Mouse (Mus musculus): ENCODE measurements around the gene Ugt1a9. TPM values are rescaled to one million over a fixed set of nuclear protein-coding genes. Genes with fewer than 3 reads are reported as not detected.
"Not testable (repeated sequence)": the region's sequence is repeated elsewhere in the genome, so short reads cannot be mapped to it uniquely, and the experiment has no call there.

Gene Ugt1a9
- polyA plus RNA-seq, 1 experiment from 2014 or later = not detected

DNA sequence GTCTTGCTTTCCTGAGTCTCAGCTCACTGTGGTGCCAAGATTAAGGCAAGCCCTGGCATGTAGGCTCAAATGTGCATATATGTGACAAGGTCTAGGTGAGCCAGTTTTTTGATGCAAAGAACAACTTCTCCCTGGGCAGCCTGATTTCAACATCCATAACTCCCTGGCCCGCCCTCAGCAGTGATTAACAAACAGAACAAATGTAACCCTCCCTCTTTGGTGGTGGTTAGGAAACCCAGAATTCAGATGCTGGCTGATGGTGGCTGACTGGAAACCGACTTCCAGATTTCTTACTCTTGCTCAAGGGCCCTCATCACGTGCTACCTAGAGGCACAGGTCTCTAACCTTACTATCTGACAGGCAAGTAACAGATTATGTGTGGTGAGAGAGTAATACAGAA is 32.4 kb downstream of the Ugt1a9 start, which contains the start of gene Ugt1a6b:
Ugt1a6b (plus strand) TSS at position 234 of the 400 bp plus-strand sequence.
- H3K4me1 ChIP-seq (replicated peaks; ENCODE audit: control insufficient read depth, insufficient read depth, low read length); H3K4me3 ChIP-seq (ENCODE audit: low read depth, low read length): not testable (repeated sequence)

GRCm38 (mm10) chr1:88103697-88104468 is 33.3 kb downstream of the Ugt1a9 start:
- ATAC-seq (replicated peaks; ENCODE audit: low FRiP score); H3K4me1 ChIP-seq (replicated peaks; ENCODE audit: control insufficient read depth, insufficient read depth, low read length); H3K36me3 ChIP-seq (ENCODE audit: control insufficient read depth, insufficient read depth, low read length); H3K27ac ChIP-seq (ENCODE audit: low read depth, low read length); H3K27me3 ChIP-seq (replicated peaks; ENCODE audit: control insufficient read depth, insufficient read depth, low read length); H3K4me3 ChIP-seq (ENCODE audit: low read depth, low read length); H3K4me2 ChIP-seq; H3K9ac ChIP-seq (ENCODE audit: low read depth, low read length); DNase-seq (ENCODE audit: low spot score); H3K9me3 ChIP-seq (ENCODE audit: control insufficient read depth, low read length): not testable (repeated sequence)
- WGBS = 81% methylated on average over 4 of the region's 5 CpGs

More for the DNA sequence above, 32.4 kb downstream of the Ugt1a9 start, which contains the start of gene Ugt1a6b:
- H3K36me3 ChIP-seq (ENCODE audit: control insufficient read depth, insufficient read depth, low read length); H3K27me3 ChIP-seq (replicated peaks; ENCODE audit: control insufficient read depth, insufficient read depth, low read length); H3K9ac ChIP-seq (ENCODE audit: low read depth, low read length); ATAC-seq (replicated peaks; ENCODE audit: low FRiP score); H3K9me3 ChIP-seq (ENCODE audit: control insufficient read depth, low read length); H3K27ac ChIP-seq (ENCODE audit: low read depth, low read length); H3K4me2 ChIP-seq; DNase-seq (ENCODE audit: low spot score): not testable (repeated sequence)
- WGBS = 22% methylated on average over 3 of the region's 3 CpGs

DNA sequence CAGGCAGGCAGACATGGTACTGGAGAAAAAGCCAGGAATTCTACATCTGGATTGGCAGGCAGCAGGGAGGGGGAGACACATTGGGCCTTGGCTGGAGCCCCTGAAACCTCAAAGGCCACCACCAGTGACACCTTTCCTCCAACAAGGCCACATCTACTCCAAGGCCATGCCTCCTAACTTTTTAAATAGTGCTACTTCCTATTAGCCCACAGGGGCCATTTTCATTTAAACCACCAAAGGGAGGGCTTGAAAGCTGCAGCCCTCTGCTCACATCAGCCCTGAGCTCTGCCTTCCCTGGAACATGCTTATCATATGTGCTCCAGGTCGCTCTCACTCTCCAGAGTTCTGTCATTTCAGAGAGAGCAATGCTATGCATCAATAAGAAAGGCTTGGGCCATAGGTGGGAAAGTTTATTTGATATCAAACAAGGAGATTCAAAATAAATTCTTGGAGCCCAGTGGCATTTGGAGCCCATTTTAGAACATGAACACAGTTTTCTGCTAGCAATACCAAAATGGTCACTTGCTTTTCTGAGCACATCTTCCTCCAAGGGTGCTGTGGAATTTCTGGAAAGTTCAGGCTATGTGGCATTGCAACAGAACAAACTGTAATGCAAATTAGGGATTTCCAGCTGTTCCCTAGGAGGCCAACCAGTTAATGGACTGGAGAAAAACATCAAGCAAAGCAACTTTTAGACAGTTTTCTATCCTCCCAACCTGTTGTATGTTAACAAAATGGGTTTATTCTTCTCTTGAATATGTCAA is 34.2 kb downstream of the Ugt1a9 start:
- Histone ChIP-seq H3K9ac (ENCODE audit: low read depth, low read length) (no peak overlapping the region), H3K9me3 (ENCODE audit: control insufficient read depth, low read length) (no peaks in the 10 kb centered on the region), H3K4me1 (replicated peaks; ENCODE audit: control insufficient read depth, insufficient read depth, low read length) (no peaks in the 10 kb centered on the region), H3K4me2 (no peak overlapping the region), H3K27ac (ENCODE audit: low read depth, low read length) (no peak overlapping the region), H3K4me3 (ENCODE audit: low read depth, low read length) (no peak overlapping the region), H3K36me3 (ENCODE audit: control insufficient read depth, insufficient read depth, low read length) (no peaks in the 10 kb centered on the region), H3K27me3 (replicated peaks; ENCODE audit: control insufficient read depth, insufficient read depth, low read length) (no peaks in the 10 kb centered on the region)
- ATAC-seq (replicated peaks; ENCODE audit: low FRiP score) (no peak), DNase-seq (ENCODE audit: low spot score) (no peak)
- WGBS = 76% methylated on average over 1 of the region's 1 CpGs

DNA sequence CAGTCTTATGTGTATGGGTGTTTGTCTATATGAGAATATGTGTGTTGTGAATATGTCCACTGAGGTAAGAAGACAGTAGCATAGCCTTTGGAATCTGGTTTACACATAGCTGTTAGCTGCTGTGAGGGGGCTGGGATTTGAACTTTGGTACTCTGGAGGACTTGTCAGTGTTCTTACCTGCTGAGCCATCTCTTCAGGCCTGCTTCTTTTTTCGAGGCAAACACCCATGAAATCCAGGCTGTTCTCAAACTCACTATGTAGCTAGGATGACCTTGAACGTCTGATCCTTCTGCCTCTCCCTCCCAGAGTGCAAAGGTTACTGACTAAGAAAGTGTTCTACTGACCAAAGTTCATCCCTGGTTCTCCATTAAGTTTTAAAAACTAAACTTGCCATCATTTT is 35.1 kb downstream of the Ugt1a9 start:
- Histone ChIP-seq H3K9ac (ENCODE audit: low read depth, low read length) (no peak overlapping the region), H3K4me3 (ENCODE audit: low read depth, low read length) (no peak overlapping the region), H3K4me1 (replicated peaks; ENCODE audit: control insufficient read depth, insufficient read depth, low read length) (no peaks in the 10 kb centered on the region), H3K9me3 (ENCODE audit: control insufficient read depth, low read length) (no peaks in the 10 kb centered on the region), H3K27ac (ENCODE audit: low read depth, low read length) (no peak overlapping the region), H3K27me3 (replicated peaks; ENCODE audit: control insufficient read depth, insufficient read depth, low read length) (no peaks in the 10 kb centered on the region), H3K4me2 (no peak overlapping the region), H3K36me3 (ENCODE audit: control insufficient read depth, insufficient read depth, low read length) (no peaks in the 10 kb centered on the region)
- DNase-seq (ENCODE audit: low spot score) (no peak), ATAC-seq (replicated peaks; ENCODE audit: low FRiP score) (no peak)
- 43% methylated on average over 2 of the region's 2 CpGs for WGBS

GRCm38 (mm10) chr1:88109027-88109557 is 38.5 kb downstream of the Ugt1a9 start:
- DNase-seq (ENCODE audit: low spot score); H3K9ac ChIP-seq (ENCODE audit: low read depth, low read length); H3K4me1 ChIP-seq (replicated peaks; ENCODE audit: control insufficient read depth, insufficient read depth, low read length); H3K36me3 ChIP-seq (ENCODE audit: control insufficient read depth, insufficient read depth, low read length); H3K4me2 ChIP-seq; H3K27me3 ChIP-seq (replicated peaks; ENCODE audit: control insufficient read depth, insufficient read depth, low read length); H3K27ac ChIP-seq (ENCODE audit: low read depth, low read length); H3K4me3 ChIP-seq (ENCODE audit: low read depth, low read length); H3K9me3 ChIP-seq (ENCODE audit: control insufficient read depth, low read length): not testable (repeated sequence)
- peak; percentile 93 for ATAC-seq (replicated peaks; ENCODE audit: low FRiP score)
- WGBS = 69% methylated on average over 2 of the region's 2 CpGs

DNA sequence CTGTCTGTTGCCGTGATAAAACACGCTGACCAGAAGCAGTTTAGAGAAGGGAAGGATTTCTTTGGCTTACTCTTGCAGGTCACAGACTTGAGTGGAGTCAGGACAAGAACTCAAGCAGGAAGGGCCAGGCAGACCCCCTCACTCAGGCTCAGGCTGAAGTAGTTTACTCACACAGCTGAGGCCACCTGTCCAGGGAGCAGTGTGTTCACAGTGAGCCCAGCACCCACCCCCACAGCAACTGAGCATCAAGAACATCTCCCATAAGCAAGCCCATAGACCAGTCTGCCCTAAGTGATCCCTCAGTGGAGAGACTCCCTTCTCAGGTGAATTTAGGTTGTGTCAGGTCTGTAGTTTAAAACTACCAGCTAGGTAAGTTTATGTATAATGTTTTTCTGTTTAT is 39.0 kb downstream of the Ugt1a9 start:
- not testable (repeated sequence) for H3K27me3 ChIP-seq (replicated peaks; ENCODE audit: control insufficient read depth, insufficient read depth, low read length); H3K4me3 ChIP-seq (ENCODE audit: low read depth, low read length); H3K9ac ChIP-seq (ENCODE audit: low read depth, low read length); H3K4me2 ChIP-seq; ATAC-seq (replicated peaks; ENCODE audit: low FRiP score); H3K4me1 ChIP-seq (replicated peaks; ENCODE audit: control insufficient read depth, insufficient read depth, low read length); H3K27ac ChIP-seq (ENCODE audit: low read depth, low read length); H3K36me3 ChIP-seq (ENCODE audit: control insufficient read depth, insufficient read depth, low read length); DNase-seq (ENCODE audit: low spot score); H3K9me3 ChIP-seq (ENCODE audit: control insufficient read depth, low read length)
- 63% methylated on average over 2 of the region's 2 CpGs for WGBS

GRCm38 (mm10) chr1:88112769-88113168 is 42.2 kb downstream of the Ugt1a9 start:
- DNase-seq (ENCODE audit: low spot score); H3K9ac ChIP-seq (ENCODE audit: low read depth, low read length); H3K27me3 ChIP-seq (replicated peaks; ENCODE audit: control insufficient read depth, insufficient read depth, low read length); H3K9me3 ChIP-seq (ENCODE audit: control insufficient read depth, low read length); H3K4me2 ChIP-seq; H3K36me3 ChIP-seq (ENCODE audit: control insufficient read depth, insufficient read depth, low read length); ATAC-seq (replicated peaks; ENCODE audit: low FRiP score); H3K4me1 ChIP-seq (replicated peaks; ENCODE audit: control insufficient read depth, insufficient read depth, low read length); H3K27ac ChIP-seq (ENCODE audit: low read depth, low read length); H3K4me3 ChIP-seq (ENCODE audit: low read depth, low read length): not testable (repeated sequence)
- 83% methylated on average over 6 of the region's 6 CpGs for WGBS

DNA sequence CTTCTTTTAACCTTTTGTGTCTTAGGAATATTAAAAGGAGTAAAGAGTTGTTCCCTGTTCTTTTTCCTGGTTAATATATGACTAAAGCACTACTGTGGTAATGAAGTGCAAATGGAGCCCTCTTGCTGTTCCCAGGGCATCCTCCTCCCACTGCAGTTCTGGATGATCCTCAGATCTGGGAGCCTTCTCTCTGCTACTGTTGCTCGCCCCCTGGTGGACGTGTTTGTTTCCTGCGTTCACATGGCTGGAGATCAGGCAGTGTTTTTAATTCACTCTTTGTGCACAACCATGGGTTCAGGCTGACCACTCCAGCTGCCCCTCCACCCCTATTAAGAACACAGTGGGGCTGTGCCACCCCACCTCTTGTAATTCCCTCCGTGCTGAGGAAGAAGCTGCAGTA is 50.0 kb downstream of the Ugt1a9 start:
- not testable (repeated sequence) for H3K27me3 ChIP-seq (replicated peaks; ENCODE audit: control insufficient read depth, insufficient read depth, low read length); H3K27ac ChIP-seq (ENCODE audit: low read depth, low read length); ATAC-seq (replicated peaks; ENCODE audit: low FRiP score); H3K4me2 ChIP-seq; H3K4me1 ChIP-seq (replicated peaks; ENCODE audit: control insufficient read depth, insufficient read depth, low read length); H3K9me3 ChIP-seq (ENCODE audit: control insufficient read depth, low read length); H3K36me3 ChIP-seq (ENCODE audit: control insufficient read depth, insufficient read depth, low read length); H3K9ac ChIP-seq (ENCODE audit: low read depth, low read length); DNase-seq (ENCODE audit: low spot score); H3K4me3 ChIP-seq (ENCODE audit: low read depth, low read length)
- 5% methylated on average over 4 of the region's 4 CpGs for WGBS
